Mouse (Mus musculus): ENCODE measurements at regions not wholly inside any gene's neighbourhood (a gene's known extent, or its start where the extent isn't known, plus 50 kb on each side); places are given as distances from the start of the nearest gene placed in this dataset.
"Not testable (repeated sequence)": the region's sequence is repeated elsewhere in the genome, so short reads cannot be mapped to it uniquely, and the experiment has no call there.

DNA sequence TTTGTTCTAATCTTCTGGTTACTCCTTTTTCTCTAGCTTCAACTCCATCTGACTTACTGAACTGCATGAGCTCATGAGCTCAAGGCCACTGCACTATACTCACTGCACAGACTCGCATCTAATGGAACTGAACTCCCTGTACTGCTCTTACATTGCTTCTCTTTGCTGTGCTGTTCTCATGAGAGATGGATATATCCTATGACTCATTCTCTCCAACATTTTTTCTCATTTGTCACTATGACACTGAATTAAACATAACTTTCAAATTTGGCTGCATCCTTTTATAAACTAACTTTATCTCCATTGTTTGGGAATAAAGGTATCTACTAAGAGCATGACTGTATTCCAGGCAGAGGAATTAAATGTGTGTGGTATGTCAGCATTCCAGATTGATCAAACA lies 806.2 kb downstream of the Rab28 start:
- DNase-seq (ENCODE audit: extremely low spot score) = no peak

DNA sequence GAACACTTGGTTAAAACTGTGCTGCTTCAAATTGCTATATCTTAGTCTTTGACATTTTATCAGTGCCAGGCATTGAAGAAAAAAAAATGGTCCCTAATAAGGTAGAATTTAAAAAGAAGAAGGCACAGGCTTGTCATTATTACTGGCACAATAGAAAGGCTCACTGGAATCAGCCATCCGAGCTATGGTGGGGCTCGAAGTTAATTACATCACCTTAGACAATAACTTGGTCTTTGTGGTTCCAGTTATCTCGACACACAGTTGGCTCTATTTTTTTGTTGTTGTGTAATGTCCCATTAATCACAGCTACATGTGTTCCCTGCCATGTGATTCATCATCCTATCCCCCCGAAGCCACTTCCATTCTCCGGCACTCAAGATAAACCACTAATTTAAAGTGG lies 825.1 kb downstream of the Rab28 start:
- no peak for DNase-seq (ENCODE audit: extremely low spot score)

DNA sequence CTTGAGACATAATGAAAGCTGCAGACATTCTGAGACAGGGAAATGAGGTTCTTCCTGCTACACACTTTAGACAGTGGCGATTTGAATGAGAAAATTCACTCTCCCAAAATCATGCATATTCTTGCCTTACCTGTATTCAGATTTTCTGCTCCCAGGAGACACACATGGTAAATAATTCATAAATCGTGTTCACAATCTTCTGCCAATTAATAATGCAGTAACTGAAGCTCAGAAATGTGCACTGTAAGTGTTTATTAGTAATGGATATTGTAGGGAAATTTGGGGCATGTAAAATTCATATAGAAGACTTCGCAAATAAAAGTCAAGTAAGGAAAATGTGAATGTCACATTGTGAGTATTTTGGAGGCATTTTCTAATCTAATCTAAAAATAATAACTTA lies 830.2 kb downstream of the Rab28 start:
- DNase-seq (ENCODE audit: extremely low spot score) = no peak

DNA sequence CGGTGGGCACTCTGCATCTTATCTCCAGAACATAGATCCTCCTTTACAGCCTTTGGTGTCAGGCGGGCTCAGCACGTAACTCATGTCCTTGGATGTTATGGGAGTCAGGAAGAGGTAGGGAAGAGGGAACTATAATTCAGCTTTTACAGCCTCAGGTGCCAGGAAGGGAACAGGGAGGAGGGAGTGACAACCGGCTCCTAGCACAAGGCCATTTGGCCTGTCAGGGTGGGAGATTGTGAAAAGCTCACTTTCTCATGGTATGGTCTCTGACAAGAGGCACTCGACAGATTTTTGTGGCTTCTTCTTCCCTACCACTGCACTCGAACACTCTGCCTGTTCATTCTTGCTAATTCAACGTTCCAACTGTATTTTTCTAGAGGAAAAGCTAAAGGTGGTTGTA lies 845.6 kb downstream of the Rab28 start:
- DNase-seq (ENCODE audit: extremely low spot score) = not testable (repeated sequence)

Measured in embryo, embryonic 9.5 days (tissue).